In the genomic region with DNA sequence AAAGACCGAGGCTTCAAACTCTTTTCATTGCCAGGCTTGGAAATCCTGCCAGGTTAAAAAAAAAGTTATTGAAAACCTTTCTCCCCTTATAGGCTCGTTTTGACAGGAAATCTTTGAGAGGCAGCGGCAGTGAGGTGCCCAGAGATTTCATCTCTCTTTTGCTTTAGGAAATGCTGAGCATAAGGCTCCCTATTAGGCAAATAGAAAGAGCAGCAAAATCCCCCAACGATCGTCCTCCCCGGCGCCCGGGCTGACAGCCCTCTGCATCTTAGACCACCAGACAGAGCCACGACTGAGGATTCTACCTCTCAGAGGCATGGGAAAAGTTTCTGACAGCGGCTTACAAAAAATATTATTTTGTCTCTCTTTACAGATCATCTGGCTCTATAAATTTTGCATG, we compare ENCODE assay signal across 10 mouse cellular contexts.
DNase-seq lines count a peak whose midpoint lies in the region; ATAC-seq lines count a peak whose summit lies in the region.
"Had no signal": no experiment of that assay in that cellular context is flagged by ENCODE, and none has a peak within 500 bp of the region (broad histone marks: within the 10 kb centered on the region; RNA-seq: fewer than 3 reads in every experiment).

No protein-coding gene starts in this region.

- H3K9me3 ChIP-seq in heart, embryonic 15.5 days (replicated peaks) = no peaks in the 10 kb centered on the region
- H3K9me3 ChIP-seq in neural tube, embryonic 12.5 days = no peaks in the 10 kb centered on the region
- no peaks in the 10 kb centered on the region for H3K9me3 ChIP-seq in limb, embryonic 10.5 days (replicated peaks)

- 46% methylated on average over 10 of the region's 10 CpGs for WGBS in heart, embryonic 15.5 days
- 61% methylated on average over 10 of the region's 10 CpGs for WGBS in neural tube, embryonic 12.5 days
- 65% methylated on average over 10 of the region's 10 CpGs for WGBS in limb, embryonic 10.5 days

- DNase-seq in heart, adult 11 months = no peak
- DNase-seq in neural tube, embryonic 10.5 days (ENCODE audit: extremely low spot score, low spot score) = no peak
- DNase-seq in limb, embryonic 10.5 days (ENCODE audit: low spot score) = peak; percentile 29
- DNase-seq in layer of hippocampus, postnatal 25 days (ENCODE audit: extremely low spot score in 1 of 2, low spot score in 1 of 2) = no peak
- no peak for DNase-seq in ovary, postnatal 36 days (ENCODE audit: low spot score)
- DNase-seq: heart, postnatal 36 days had no signal

- H3K4me2 ChIP-seq in heart, embryonic 15.5 days = peak overlapping the region; percentile 49
- 0 out of 2 replicates have a peak overlapping the region, but pooled peaks have one; percentile 18 for H3K4me2 ChIP-seq in neural tube, embryonic 12.5 days (replicated peaks)

- H3K27me3 ChIP-seq in heart, embryonic 15.5 days = no peaks in the 10 kb centered on the region
- H3K27me3 ChIP-seq in neural tube, embryonic 12.5 days (replicated peaks) = no peaks in the 10 kb centered on the region
- H3K27me3 ChIP-seq in limb, embryonic 10.5 days (ENCODE audit: low read depth, poor library complexity, severe bottlenecking) = no peaks in the 10 kb centered on the region

- no peak overlapping the region for H3K27ac ChIP-seq in heart, embryonic 15.5 days
- no peak overlapping the region for H3K27ac ChIP-seq in neural tube, embryonic 12.5 days
- H3K27ac ChIP-seq in limb, embryonic 10.5 days = 0 out of 2 replicates have a peak overlapping the region, but pooled peaks have one; percentile 44

- H3K4me3 ChIP-seq in heart, embryonic 15.5 days = 0 out of 2 replicates have a peak overlapping the region, but pooled peaks have one; percentile 11
- no peak overlapping the region for H3K4me3 ChIP-seq in neural tube, embryonic 12.5 days
- no peak overlapping the region for H3K4me3 ChIP-seq in limb, embryonic 10.5 days

- no peak for ATAC-seq in heart, embryonic 15.5 days (replicated peaks; ENCODE audit: insufficient number of reproducible peaks, insufficient read depth, low FRiP score, low read depth)
- ATAC-seq in neural tube, embryonic 12.5 days (ENCODE audit: low FRiP score, low read depth) = no peak
- no peak for ATAC-seq in megakaryocyte progenitor cell, adult 5-6 weeks (replicated peaks; ENCODE audit: poor library complexity)
- ATAC-seq: CD4-positive, CD25-positive, alpha-beta regulatory T cell, adult 4 months had no signal

- peaks cover 3% of the 10 kb centered on the region for H3K4me1 ChIP-seq in heart, embryonic 15.5 days (replicated peaks)
- no peaks in the 10 kb centered on the region for H3K4me1 ChIP-seq in neural tube, embryonic 12.5 days
- peaks cover 19% of the 10 kb centered on the region; the same call in 1 of the 2 replicates for H3K4me1 ChIP-seq in limb, embryonic 10.5 days

- no peaks in the 10 kb centered on the region for H3K36me3 ChIP-seq in heart, embryonic 15.5 days
- H3K36me3 ChIP-seq in neural tube, embryonic 12.5 days = no peaks in the 10 kb centered on the region
- H3K36me3 ChIP-seq in limb, embryonic 10.5 days = no peaks in the 10 kb centered on the region

- H3K9ac ChIP-seq in heart, embryonic 15.5 days = no peak overlapping the region
- H3K9ac ChIP-seq in neural tube, embryonic 12.5 days = no peak overlapping the region
